In the genomic region with DNA sequence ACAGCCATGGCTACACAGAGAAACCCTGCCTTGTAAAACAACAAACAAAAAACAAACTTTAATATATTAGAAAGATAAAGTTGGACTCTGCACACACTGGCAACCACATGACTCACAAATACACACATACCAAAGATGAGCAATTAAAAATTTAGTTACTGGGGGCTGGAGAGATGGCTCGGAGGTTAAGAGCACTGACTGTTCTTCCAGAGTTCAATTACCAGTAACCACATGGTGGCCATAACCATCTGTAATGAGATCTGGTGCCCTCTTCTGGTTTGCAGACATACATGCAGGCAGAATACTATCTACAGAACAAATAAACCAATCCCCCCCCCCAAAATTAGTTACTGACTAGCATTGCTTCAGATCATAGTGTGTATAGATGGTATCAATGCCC, we compare ENCODE assay signal across 11 mouse cellular contexts. TPM values are rescaled to one million over a fixed set of nuclear protein-coding genes. Genes with fewer than 3 reads are reported as not detected.
A peak's percentile ranks its signal among the peaks of the same experiment; 100 is the strongest.
DNase-seq lines count a peak whose midpoint lies in the region; ATAC-seq and TF ChIP-seq lines count a peak whose summit lies in the region.
"Had no signal": no experiment of that assay in that cellular context is flagged by ENCODE, and none has a peak within 500 bp of the region (broad histone marks: within the 10 kb centered on the region; RNA-seq: fewer than 3 reads in every experiment).

No protein-coding gene starts in this region.

- no peaks in the 10 kb centered on the region for H3K9me3 ChIP-seq in hindbrain, postnatal 0 days (ENCODE audit: low read length)
- H3K9me3 ChIP-seq in hindbrain, embryonic 11.5 days (ENCODE audit: control insufficient read depth, low read length), result no peaks in the 10 kb centered on the region
- no peaks in the 10 kb centered on the region for H3K9me3 ChIP-seq in midbrain, postnatal 0 days (ENCODE audit: low read length)
- no peaks in the 10 kb centered on the region for H3K9me3 ChIP-seq in midbrain, embryonic 16.5 days (replicated peaks; ENCODE audit: control insufficient read depth, low read length, poor library complexity, severe bottlenecking)
- H3K9me3 ChIP-seq: neural tube, embryonic 15.5 days had no signal

- no peak overlapping the region for H3K9ac ChIP-seq in hindbrain, postnatal 0 days (replicated peaks; ENCODE audit: low read length)
- no peak overlapping the region for H3K9ac ChIP-seq in hindbrain, embryonic 11.5 days (ENCODE audit: low read depth, low read length)
- H3K9ac ChIP-seq in midbrain, postnatal 0 days (replicated peaks; ENCODE audit: low read length, poor library complexity, severe bottlenecking), result no peak overlapping the region
- H3K9ac ChIP-seq in midbrain, embryonic 16.5 days (ENCODE audit: low read depth, low read length), result no peak overlapping the region
- H3K9ac ChIP-seq: neural tube, embryonic 15.5 days had no signal

- peak; percentile 42 for DNase-seq in hindbrain, postnatal 0 days (ENCODE audit: low spot score)
- no peak for DNase-seq in hindbrain, embryonic 11.5 days (ENCODE audit: low spot score)
- no peak for DNase-seq in midbrain, postnatal 0 days (ENCODE audit: low spot score)
- peak; percentile 37 for DNase-seq in brain, adult 2 months (ENCODE audit: low read depth, low spot score)
- peak; percentile 30 for DNase-seq in splenic B cell, adult 2 months (ENCODE audit: low read depth, low spot score)
- no peak for DNase-seq in layer of hippocampus, postnatal 10 days (ENCODE audit: low spot score in 2 of 2)
- DNase-seq in cerebellum, adult 18-20 months, result no peak
- DNase-seq: gastrocnemius, postnatal 10 days had no signal

- no peak for ATAC-seq in hindbrain, postnatal 0 days
- ATAC-seq in hindbrain, embryonic 11.5 days (ENCODE audit: low FRiP score), result no peak
- ATAC-seq in midbrain, postnatal 0 days (ENCODE audit: low FRiP score), result no peak
- ATAC-seq in midbrain, embryonic 16.5 days, result no peak

- WGBS in hindbrain, postnatal 0 days, result 65% methylated on average over 1 of the region's 1 CpGs
- 85% methylated on average over 1 of the region's 1 CpGs for WGBS in hindbrain, embryonic 11.5 days
- whole genome bisulfite sequencing in midbrain, postnatal 0 days, result 68% methylated on average over 1 of the region's 1 CpGs
- WGBS in midbrain, embryonic 16.5 days, result 83% methylated on average over 1 of the region's 1 CpGs

- H3K4me1 ChIP-seq in hindbrain, postnatal 0 days (ENCODE audit: insufficient read depth, low read length), result peaks cover 8% of the 10 kb centered on the region; the same call in 1 of the 2 replicates
- H3K4me1 ChIP-seq in hindbrain, embryonic 11.5 days (replicated peaks; ENCODE audit: control insufficient read depth, insufficient read depth, low read length), result no peaks in the 10 kb centered on the region
- no peaks in the 10 kb centered on the region for H3K4me1 ChIP-seq in midbrain, postnatal 0 days (ENCODE audit: insufficient read depth, low read length)
- no peaks in the 10 kb centered on the region for H3K4me1 ChIP-seq in midbrain, embryonic 16.5 days (ENCODE audit: control insufficient read depth, insufficient read depth, low read length)

- no peaks in the 10 kb centered on the region for H3K27me3 ChIP-seq in hindbrain, postnatal 0 days (ENCODE audit: insufficient read depth, low read length)
- H3K27me3 ChIP-seq in hindbrain, embryonic 11.5 days (ENCODE audit: control insufficient read depth, insufficient read depth, low read length), result no peaks in the 10 kb centered on the region
- H3K27me3 ChIP-seq in midbrain, postnatal 0 days (ENCODE audit: insufficient read depth, low read length), result no peaks in the 10 kb centered on the region
- H3K27me3 ChIP-seq in midbrain, embryonic 16.5 days (ENCODE audit: control insufficient read depth, insufficient read depth, low read depth, low read length), result no peaks in the 10 kb centered on the region
- H3K27me3 ChIP-seq in splenic B cell, adult 2 months (ENCODE audit: control insufficient read depth, insufficient read depth, low read length, poor library complexity, severe bottlenecking), result no peaks in the 10 kb centered on the region
- H3K27me3 ChIP-seq: neural tube, embryonic 15.5 days had no signal

- no peaks in the 10 kb centered on the region for H3K36me3 ChIP-seq in hindbrain, postnatal 0 days (ENCODE audit: insufficient read depth, low read length)
- no peaks in the 10 kb centered on the region for H3K36me3 ChIP-seq in hindbrain, embryonic 11.5 days (ENCODE audit: control insufficient read depth, insufficient read depth, low read length)
- no peaks in the 10 kb centered on the region for H3K36me3 ChIP-seq in midbrain, postnatal 0 days (ENCODE audit: insufficient read depth, low read length)
- H3K36me3 ChIP-seq in midbrain, embryonic 16.5 days (ENCODE audit: control insufficient read depth, insufficient read depth, low read length), result no peaks in the 10 kb centered on the region
- H3K36me3 ChIP-seq in splenic B cell, adult 2 months (ENCODE audit: control insufficient read depth, insufficient read depth, low read length, poor library complexity, severe bottlenecking), result no peaks in the 10 kb centered on the region
- H3K36me3 ChIP-seq: neural tube, embryonic 15.5 days had no signal

- peak; percentile 64 for TF ChIP-seq CTCF in hindbrain, postnatal 0 days (IDR thresholded peaks at IDR 0.05; ENCODE audit: low read depth)
- peak; percentile 68 for TF ChIP-seq CTCF in midbrain, postnatal 0 days (IDR thresholded peaks at IDR 0.05)

- no peak overlapping the region for H3K4me2 ChIP-seq in hindbrain, postnatal 0 days (ENCODE audit: low read depth, low read length)
- no peak overlapping the region for H3K4me2 ChIP-seq in hindbrain, embryonic 11.5 days (replicated peaks; ENCODE audit: low read depth, low read length)
- no peak overlapping the region for H3K4me2 ChIP-seq in midbrain, postnatal 0 days (ENCODE audit: low read depth, low read length, poor library complexity, severe bottlenecking)
- no peak overlapping the region for H3K4me2 ChIP-seq in midbrain, embryonic 16.5 days (ENCODE audit: low read length)
- H3K4me2 ChIP-seq: neural tube, embryonic 15.5 days had no signal

- no peak overlapping the region for H3K4me3 ChIP-seq in hindbrain, postnatal 0 days (ENCODE audit: low read length)
- H3K4me3 ChIP-seq in hindbrain, embryonic 11.5 days (ENCODE audit: low read depth, low read length), result no peak overlapping the region
- no peak overlapping the region for H3K4me3 ChIP-seq in midbrain, postnatal 0 days (ENCODE audit: low read depth, low read length)
- no peak overlapping the region for H3K4me3 ChIP-seq in midbrain, embryonic 16.5 days (ENCODE audit: low read depth, low read length)
- H3K4me3 ChIP-seq: neural tube, embryonic 15.5 days had no signal

- H3K27ac ChIP-seq in hindbrain, postnatal 0 days, result no peak overlapping the region
- no peak overlapping the region for H3K27ac ChIP-seq in hindbrain, embryonic 11.5 days (ENCODE audit: low read depth, low read length)
- H3K27ac ChIP-seq in midbrain, postnatal 0 days (ENCODE audit: low read depth, low read length), result no peak overlapping the region
- no peak overlapping the region for H3K27ac ChIP-seq in midbrain, embryonic 16.5 days (ENCODE audit: low read length)
- H3K27ac ChIP-seq: macrophage; neural tube, embryonic 15.5 days had no signal

RNA-seq across cellular contexts. Expression of a gene that starts 58.7 kb away (rescaled TPM):
- 1.6 and 2.2 TPM in 2 replicates for total RNA-seq in hindbrain, postnatal 0 days (2014; rRNA removed)
- polyA plus RNA-seq in hindbrain, postnatal 0 days (2015; fragmentation: Nextera tagmentation; extraction: Ambion mirVana), result 0.30 and 0.34 TPM in 2 replicates
- polyA plus RNA-seq in hindbrain, embryonic 11.5 days (2014; fragmentation: Nextera tagmentation; extraction: Ambion mirVana), result 0.91 and 0.95 TPM in 2 replicates
- total RNA-seq in midbrain, postnatal 0 days (2014; rRNA removed), result 1.9 TPM in 2 replicates
- 0.30 and 0.42 TPM in 2 replicates for polyA plus RNA-seq in midbrain, postnatal 0 days (2015; fragmentation: Nextera tagmentation; extraction: Ambion mirVana)
- 0.73 and 0.85 TPM in 2 replicates for polyA plus RNA-seq in midbrain, embryonic 16.5 days (2015; fragmentation: Nextera tagmentation; extraction: Ambion mirVana)
- total RNA-seq in layer of hippocampus, postnatal 10 days (2021), result 1 to 10 TPM; 6.2 to 6.7 TPM

Comparison
In these comparisons a context has a peak if more than half of its experiments do, and no peak if none do; other contexts are left out.
1. DNase-seq: peak in hindbrain, postnatal 0 days (single experiment), brain, adult 2 months (single experiment) and splenic B cell, adult 2 months (single experiment); none in hindbrain, embryonic 11.5 days (single experiment), midbrain, postnatal 0 days (single experiment), layer of hippocampus, postnatal 10 days (0 of 2) and cerebellum, adult 18-20 months (0 of 2).